Mouse (Mus musculus): ENCODE measurements at regions not wholly inside any gene's neighbourhood (a gene's known extent, or its start where the extent isn't known, plus 50 kb on each side); places are given as distances from the start of the nearest gene placed in this dataset.

- no peaks in the 10 kb centered on the region for H3K4me1 ChIP-seq (ENCODE audit: control insufficient read depth, insufficient read depth, low read length)
- H3K27ac ChIP-seq (ENCODE audit: low read depth, low read length): no peak overlapping the region
- H3K36me3 ChIP-seq (ENCODE audit: control insufficient read depth, insufficient read depth, low read length): no peaks in the 10 kb centered on the region
- 95% methylated on average over 6 of the region's 6 CpGs for WGBS
- DNase-seq (ENCODE audit: low spot score): no peak
- no peak overlapping the region for H3K4me3 ChIP-seq (ENCODE audit: low read depth, low read length)
- no peak overlapping the region for H3K9ac ChIP-seq (ENCODE audit: low read length)
- H3K4me2 ChIP-seq (ENCODE audit: low read depth): no peak overlapping the region
- ATAC-seq (ENCODE audit: insufficient read depth, low FRiP score, low TSS enrichment): no peak
- no peaks in the 10 kb centered on the region for H3K27me3 ChIP-seq (ENCODE audit: control insufficient read depth, insufficient read depth, low read length)
- H3K9me3 ChIP-seq (ENCODE audit: control insufficient read depth, low read length): no peaks in the 10 kb centered on the region
These were observed 147.5 kb upstream of the Nrip1 start for GRCm38 (mm10) chr16:76521142-76521541.

- Histone ChIP-seq H3K4me3 (ENCODE audit: low read depth, low read length) (no peak overlapping the region), H3K27ac (ENCODE audit: low read depth, low read length) (no peak overlapping the region)
- ATAC-seq (ENCODE audit: insufficient read depth, low FRiP score, low TSS enrichment): no peak
These were observed 147.0 kb upstream of the Nrip1 start for GRCm38 (mm10) chr16:76520643-76520993.

GRCm38 (mm10) chr16:76519911-76520642, 146.4 kb upstream of the Nrip1 start:
- no peak overlapping the region for H3K4me2 ChIP-seq (ENCODE audit: low read depth)
- H3K36me3 ChIP-seq (ENCODE audit: control insufficient read depth, insufficient read depth, low read length): no peaks in the 10 kb centered on the region
- H3K4me1 ChIP-seq (ENCODE audit: control insufficient read depth, insufficient read depth, low read length): no peaks in the 10 kb centered on the region
- H3K27ac ChIP-seq (ENCODE audit: low read depth, low read length): no peak overlapping the region
- no peak for ATAC-seq (ENCODE audit: insufficient read depth, low FRiP score, low TSS enrichment)
- H3K9me3 ChIP-seq (ENCODE audit: control insufficient read depth, low read length): no peaks in the 10 kb centered on the region
- no peaks in the 10 kb centered on the region for H3K27me3 ChIP-seq (ENCODE audit: control insufficient read depth, insufficient read depth, low read length)
- no peak overlapping the region for H3K4me3 ChIP-seq (ENCODE audit: low read depth, low read length)
- no peak for DNase-seq (ENCODE audit: low spot score)
- H3K9ac ChIP-seq (ENCODE audit: low read length): no peak overlapping the region
- 88% methylated on average over 10 of the region's 10 CpGs for WGBS

More at GRCm38 (mm10) chr16:76520643-76520993, 147.0 kb upstream of the Nrip1 start:
- no peaks in the 10 kb centered on the region for H3K9me3 ChIP-seq (ENCODE audit: control insufficient read depth, low read length)
- no peaks in the 10 kb centered on the region for H3K36me3 ChIP-seq (ENCODE audit: control insufficient read depth, insufficient read depth, low read length)
- 61% methylated on average over 3 of the region's 3 CpGs for WGBS
- no peak for DNase-seq (ENCODE audit: low spot score)
- no peaks in the 10 kb centered on the region for H3K27me3 ChIP-seq (ENCODE audit: control insufficient read depth, insufficient read depth, low read length)
- H3K9ac ChIP-seq (ENCODE audit: low read length): no peak overlapping the region
- H3K4me2 ChIP-seq (ENCODE audit: low read depth): no peak overlapping the region
- no peaks in the 10 kb centered on the region for H3K4me1 ChIP-seq (ENCODE audit: control insufficient read depth, insufficient read depth, low read length)

GRCm38 (mm10) chr16:76510861-76511260, 137.2 kb upstream of the Nrip1 start:
- Histone ChIP-seq H3K9me3 (ENCODE audit: control insufficient read depth, low read length) (no peaks in the 10 kb centered on the region), H3K9ac (ENCODE audit: low read length) (no peak overlapping the region), H3K27me3 (ENCODE audit: control insufficient read depth, insufficient read depth, low read length) (no peaks in the 10 kb centered on the region), H3K4me1 (ENCODE audit: control insufficient read depth, insufficient read depth, low read length) (no peaks in the 10 kb centered on the region), H3K27ac (ENCODE audit: low read depth, low read length) (no peak overlapping the region), H3K36me3 (ENCODE audit: control insufficient read depth, insufficient read depth, low read length) (no peaks in the 10 kb centered on the region), H3K4me2 (ENCODE audit: low read depth) (no peak overlapping the region), H3K4me3 (ENCODE audit: low read depth, low read length) (no peak overlapping the region)
- 78% methylated on average over 8 of the region's 8 CpGs for WGBS
- no peak for ATAC-seq (ENCODE audit: insufficient read depth, low FRiP score, low TSS enrichment)
- DNase-seq (ENCODE audit: low spot score): no peak

- DNase-seq (ENCODE audit: low spot score) (no peak), ATAC-seq (ENCODE audit: insufficient read depth, low FRiP score, low TSS enrichment) (no peak)
- H3K27ac ChIP-seq (ENCODE audit: low read depth, low read length): no peak overlapping the region
- H3K9me3 ChIP-seq (ENCODE audit: control insufficient read depth, low read length): no peaks in the 10 kb centered on the region
- H3K36me3 ChIP-seq (ENCODE audit: control insufficient read depth, insufficient read depth, low read length): no peaks in the 10 kb centered on the region
- 89% methylated on average over 6 of the region's 6 CpGs for WGBS
- H3K4me2 ChIP-seq (ENCODE audit: low read depth): no peak overlapping the region
- no peaks in the 10 kb centered on the region for H3K4me1 ChIP-seq (ENCODE audit: control insufficient read depth, insufficient read depth, low read length)
- H3K9ac ChIP-seq (ENCODE audit: low read length): no peak overlapping the region
- no peak overlapping the region for H3K4me3 ChIP-seq (ENCODE audit: low read depth, low read length)
- no peaks in the 10 kb centered on the region for H3K27me3 ChIP-seq (ENCODE audit: control insufficient read depth, insufficient read depth, low read length)
These were observed 135.6 kb upstream of the Nrip1 start for GRCm38 (mm10) chr16:76509109-76509650.

DNA sequence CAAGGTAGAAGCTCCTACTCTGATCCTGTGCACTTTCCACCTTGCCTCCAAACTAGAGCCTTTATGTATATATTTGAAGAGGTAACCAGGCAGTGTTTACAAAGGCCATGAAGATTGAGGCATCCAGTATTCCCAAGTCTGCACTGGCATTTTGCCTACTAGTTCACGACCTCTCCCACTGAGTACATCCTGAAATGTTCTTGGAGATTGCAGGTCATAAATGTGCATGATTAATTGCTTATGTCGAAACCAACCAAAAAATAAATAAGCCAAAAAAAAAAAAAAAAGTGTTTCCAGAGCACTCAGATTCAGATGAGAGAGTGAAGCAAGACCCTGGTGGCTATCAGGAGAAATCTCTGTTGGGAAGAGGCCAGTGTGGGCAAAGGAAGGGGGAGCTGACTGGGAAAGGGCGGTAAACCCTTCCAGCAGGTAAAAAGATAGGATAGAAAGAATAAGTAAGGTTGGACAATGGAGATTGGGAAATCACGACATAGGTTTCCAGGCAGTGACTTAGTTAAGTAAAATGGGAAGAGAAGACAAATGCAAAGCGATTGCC, 133.6 kb upstream of the Nrip1 start:
- no peaks in the 10 kb centered on the region for H3K9me3 ChIP-seq (ENCODE audit: control insufficient read depth, low read length)
- H3K9ac ChIP-seq (ENCODE audit: low read length): no peak overlapping the region
- H3K4me1 ChIP-seq (ENCODE audit: control insufficient read depth, insufficient read depth, low read length): no peaks in the 10 kb centered on the region
- 81% methylated on average over 5 of the region's 5 CpGs for WGBS
- no peak overlapping the region for H3K4me3 ChIP-seq (ENCODE audit: low read depth, low read length)
- H3K36me3 ChIP-seq (ENCODE audit: control insufficient read depth, insufficient read depth, low read length): no peaks in the 10 kb centered on the region
- no peak for ATAC-seq (ENCODE audit: insufficient read depth, low FRiP score, low TSS enrichment)
- no peak overlapping the region for H3K27ac ChIP-seq (ENCODE audit: low read depth, low read length)
- H3K27me3 ChIP-seq (ENCODE audit: control insufficient read depth, insufficient read depth, low read length): no peaks in the 10 kb centered on the region
- H3K4me2 ChIP-seq (ENCODE audit: low read depth): no peak overlapping the region
- no peak for DNase-seq (ENCODE audit: low spot score)

DNA sequence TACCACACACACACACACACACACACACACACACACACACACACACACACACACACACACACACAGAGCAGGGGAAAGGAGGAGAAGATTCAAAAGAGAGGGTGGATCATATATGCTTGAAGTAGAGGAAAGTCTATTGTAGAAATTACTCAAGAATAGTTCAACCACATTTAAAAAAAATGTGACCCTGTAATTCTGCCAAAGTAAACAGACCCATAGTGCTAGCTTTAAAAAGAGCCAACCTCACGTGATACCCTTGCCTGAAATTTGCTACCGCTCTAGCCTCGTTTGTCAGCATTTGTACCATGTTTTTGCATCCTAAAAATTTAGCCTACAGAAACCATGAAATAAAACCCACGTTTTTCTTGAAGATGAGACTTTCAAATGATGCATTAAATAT, 132.6 kb upstream of the Nrip1 start:
- Histone ChIP-seq H3K9ac (ENCODE audit: low read length) (no peak overlapping the region), H3K27ac (ENCODE audit: low read depth, low read length) (no peak overlapping the region), H3K27me3 (ENCODE audit: control insufficient read depth, insufficient read depth, low read length) (no peaks in the 10 kb centered on the region), H3K9me3 (ENCODE audit: control insufficient read depth, low read length) (no peaks in the 10 kb centered on the region), H3K4me3 (ENCODE audit: low read depth, low read length) (no peak overlapping the region), H3K4me2 (ENCODE audit: low read depth) (no peak overlapping the region), H3K4me1 (ENCODE audit: control insufficient read depth, insufficient read depth, low read length) (no peaks in the 10 kb centered on the region), H3K36me3 (ENCODE audit: control insufficient read depth, insufficient read depth, low read length) (no peaks in the 10 kb centered on the region)
- 80% methylated on average over 4 of the region's 4 CpGs for WGBS
- DNase-seq (ENCODE audit: low spot score) (no peak), ATAC-seq (ENCODE audit: insufficient read depth, low FRiP score, low TSS enrichment) (no peak)

DNA sequence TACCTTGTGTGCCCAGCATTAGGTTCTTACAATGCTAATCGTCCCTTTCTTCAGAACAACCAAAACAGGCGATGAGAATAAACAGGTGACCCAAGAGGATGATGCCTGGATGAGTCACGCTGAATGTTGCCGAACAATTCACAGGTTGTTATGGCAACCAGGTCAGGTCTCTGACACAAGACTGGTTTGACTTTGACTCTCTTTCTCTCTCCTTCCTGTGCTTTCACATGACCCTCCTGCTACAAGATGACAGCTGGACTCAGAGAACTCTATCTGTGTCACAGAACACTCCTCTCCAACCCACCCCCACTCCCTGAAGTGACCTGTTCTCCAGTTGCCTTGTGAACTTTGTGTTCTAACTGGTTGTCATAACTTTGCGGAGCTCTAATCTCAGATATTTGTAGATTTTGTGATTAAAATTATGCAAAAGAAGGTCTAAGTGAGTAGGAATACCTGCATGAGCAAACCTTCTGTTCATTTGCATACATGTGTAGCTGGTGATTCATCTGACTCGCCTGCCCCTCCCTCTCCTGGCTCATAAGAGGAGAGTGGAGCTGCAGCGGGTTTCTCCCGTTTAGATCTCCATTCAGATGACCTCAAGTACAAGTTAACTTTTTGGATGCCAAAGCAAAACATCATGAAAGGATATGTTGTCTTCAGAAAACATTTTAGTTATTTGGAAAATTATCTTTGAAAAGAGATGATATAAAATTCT, 126.2 kb upstream of the Nrip1 start:
- ATAC-seq (ENCODE audit: insufficient read depth, low FRiP score, low TSS enrichment) (no peak), DNase-seq (ENCODE audit: low spot score) (no peak)
- Histone ChIP-seq H3K9ac (ENCODE audit: low read length) (no peak overlapping the region), H3K4me1 (ENCODE audit: control insufficient read depth, insufficient read depth, low read length) (no peaks in the 10 kb centered on the region), H3K36me3 (ENCODE audit: control insufficient read depth, insufficient read depth, low read length) (no peaks in the 10 kb centered on the region), H3K27me3 (ENCODE audit: control insufficient read depth, insufficient read depth, low read length) (no peaks in the 10 kb centered on the region), H3K4me3 (ENCODE audit: low read depth, low read length) (no peak overlapping the region), H3K4me2 (ENCODE audit: low read depth) (no peak overlapping the region), H3K27ac (ENCODE audit: low read depth, low read length) (no peak overlapping the region), H3K9me3 (ENCODE audit: control insufficient read depth, low read length) (no peaks in the 10 kb centered on the region)
- WGBS: 84% methylated on average over 8 of the region's 8 CpGs

Data from neural tube, embryonic 11.5 days (tissue).